Mouse (Mus musculus) liver, adult 2 months (tissue): Measurements from ENCODE around the gene Anks1b. TPM values are rescaled to one million over a fixed set of nuclear protein-coding genes. Genes with fewer than 3 reads are reported as not detected.

Source experiments
- DNase-seq: peaks from one replicate; pipeline ENCODE4 v3.0.0-alpha.2; 2011; ENCODE audit warnings: low read depth, low spot score; ENCODE audit errors: extremely low read depth
- H3K27ac ChIP-seq: fragments of 200-500 bp; replicated peaks from 2 replicates; pipeline ENCODE4 v1.5.1; 2012; ENCODE audit warnings: low read depth, mild to moderate bottlenecking, control low read depth, inconsistent platforms, low read length; ENCODE audit not compliant: insufficient read depth
- H3K27me3 ChIP-seq: fragments of 200-500 bp; 2 replicates; pipeline ENCODE4 v1.6.1; 2012; ENCODE audit warnings: mild to moderate bottlenecking, moderate library complexity, low read length, inconsistent platforms; ENCODE audit not compliant: control insufficient read depth, insufficient read depth
- H3K36me3 ChIP-seq: fragments of 200-500 bp; 2 replicates; pipeline ENCODE4 v1.6.1; 2012; ENCODE audit warnings: low read length, inconsistent platforms; ENCODE audit not compliant: control insufficient read depth, insufficient read depth
- H3K4me1 ChIP-seq: fragments of 200-500 bp; 2 replicates; pipeline ENCODE4 v1.6.1; 2011; ENCODE audit warnings: low read length; ENCODE audit not compliant: control insufficient read depth, insufficient read depth
- H3K4me3 ChIP-seq: fragments of 200-500 bp; 2 replicates; pipeline ENCODE4 v1.5.1; 2011; ENCODE audit warnings: low read depth, mild to moderate bottlenecking, control low read depth, low read length, moderate library complexity; ENCODE audit not compliant: insufficient read depth
- H3K79me2 ChIP-seq: fragments of 200-500 bp; 2 replicates; pipeline ENCODE4 v1.6.1; 2012; ENCODE audit warnings: inconsistent platforms, mild to moderate bottlenecking, low read length, moderate library complexity; ENCODE audit not compliant: control insufficient read depth, insufficient read depth
- H3K9ac ChIP-seq: fragments of 200-500 bp; 2 replicates; pipeline ENCODE4 v1.6.1; 2012; ENCODE audit warnings: low read depth, mild to moderate bottlenecking, control low read depth, inconsistent platforms, low read length
- CTCF ChIP-seq: fragments of 200-500 bp; IDR thresholded peaks from 2 replicates; pipeline ENCODE4 v1.5.1; 2011; ENCODE audit warnings: low read depth, low read length, control low read depth
- POLR2A ChIP-seq: fragments of 200-500 bp; IDR thresholded peaks from 2 replicates; pipeline ENCODE4 v1.6.1; 2011; ENCODE audit warnings: low read length, control low read depth; ENCODE audit not compliant: insufficient read depth; ENCODE audit errors: extremely low read depth
- WGBS: fragments of 180-500 bp; shearing (Covaris S2); methylation state at CpG from one replicate; pipeline ENCODE4 v1.1.7; 2018; 5-methylcytosine and 5-hydroxymethylcytosine counted together
- polyA plus RNA-seq: library from polyadenylated mRNA; depleted of rRNA; stranded (reverse); fragments of >200 nt; gene quantifications from 2 replicates; pipeline ENCODE4 v1.2.3, GENCODE M21; 2012
- total RNA-seq: library from RNA; depleted of rRNA; stranded (reverse); fragments of >200 nt; gene quantifications from 2 replicates; pipeline ENCODE4 v1.2.3, GENCODE M21; 2014

Anks1b gene
- total and polyA plus RNA-seq, 2 experiments, result under 0.01 TPM; not detected in 1

DNA sequence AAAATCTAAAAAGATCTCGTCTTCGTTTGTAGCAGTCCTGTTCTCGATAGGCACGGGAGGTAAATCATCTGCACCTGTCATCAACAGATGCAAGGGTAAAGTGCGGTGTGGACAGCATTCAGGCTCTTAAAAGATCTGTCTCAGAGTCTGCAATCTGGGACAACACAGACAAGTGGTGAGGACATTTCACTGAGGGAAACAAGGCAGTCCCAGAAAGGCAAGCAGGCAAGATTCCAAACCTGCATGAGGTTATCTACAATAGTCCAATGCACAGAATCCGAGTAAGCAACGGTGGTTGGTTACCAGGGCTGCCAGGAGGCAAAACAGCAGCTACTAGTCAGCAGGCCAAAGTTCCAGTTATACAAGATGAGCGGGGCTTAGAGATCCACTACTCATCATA is 912.4 kb downstream of the Anks1b start:
- Histone ChIP-seq H3K9ac (no peak overlapping the region), H3K79me2 (no peaks in the 10 kb centered on the region), H3K4me1 (no peaks in the 10 kb centered on the region), H3K4me3 (no peak overlapping the region), H3K27ac (no peak overlapping the region), H3K36me3 (no peaks in the 10 kb centered on the region), H3K27me3 (no peaks in the 10 kb centered on the region)
- no peak for DNase-seq
- no peak for TF ChIP-seq POLR2A
- TF ChIP-seq CTCF, result no peak
- 79% methylated on average over 8 of the region's 8 CpGs for WGBS

- Histone ChIP-seq H3K79me2 (no peaks in the 10 kb centered on the region), H3K27ac (no peak overlapping the region), H3K9ac (no peak overlapping the region), H3K4me3 (no peak overlapping the region), H3K27me3 (no peaks in the 10 kb centered on the region), H3K36me3 (no peaks in the 10 kb centered on the region), H3K4me1 (no peaks in the 10 kb centered on the region)
- peak; percentile 7 for DNase-seq
- 44% methylated on average over 6 of the region's 6 CpGs for WGBS
- TF ChIP-seq POLR2A, result no peak
These were observed 929.8 kb downstream of the Anks1b start for GRCm38 (mm10) chr10:90803112-90803511.

DNA sequence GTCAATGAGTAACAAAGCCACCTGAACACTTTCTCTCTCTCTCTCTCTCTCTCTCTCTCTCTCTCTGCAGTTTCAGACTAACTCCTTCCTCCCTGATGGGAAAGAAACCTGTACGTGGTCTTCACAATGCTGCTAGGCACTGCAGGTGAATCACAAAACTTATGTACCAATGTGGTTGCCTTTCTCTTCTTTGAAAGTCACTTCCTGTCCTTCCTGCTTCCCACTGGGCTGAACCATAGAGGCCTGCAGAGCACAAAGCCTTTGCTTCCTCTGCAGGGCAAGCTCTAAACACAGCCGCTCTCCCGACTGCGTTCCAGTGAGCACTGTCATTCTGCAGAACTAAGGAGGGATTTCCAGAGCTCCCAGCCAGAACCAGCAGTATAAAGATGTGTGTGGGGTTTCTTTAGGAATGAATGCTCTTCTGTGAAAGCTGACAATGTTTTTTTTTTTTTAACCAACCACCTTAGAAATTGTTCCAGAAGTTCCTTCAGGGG is 931.3 kb downstream of the Anks1b start:
- 18% methylated on average over 4 of the region's 4 CpGs for WGBS
- Histone ChIP-seq H3K27ac (no peak overlapping the region), H3K4me3 (no peak overlapping the region), H3K79me2 (no peaks in the 10 kb centered on the region), H3K36me3 (no peaks in the 10 kb centered on the region), H3K4me1 (no peaks in the 10 kb centered on the region), H3K27me3 (no peaks in the 10 kb centered on the region), H3K9ac (no peak overlapping the region)
- TF ChIP-seq POLR2A, result no peak
- TF ChIP-seq CTCF, result no peak
- DNase-seq, result no peak

DNA sequence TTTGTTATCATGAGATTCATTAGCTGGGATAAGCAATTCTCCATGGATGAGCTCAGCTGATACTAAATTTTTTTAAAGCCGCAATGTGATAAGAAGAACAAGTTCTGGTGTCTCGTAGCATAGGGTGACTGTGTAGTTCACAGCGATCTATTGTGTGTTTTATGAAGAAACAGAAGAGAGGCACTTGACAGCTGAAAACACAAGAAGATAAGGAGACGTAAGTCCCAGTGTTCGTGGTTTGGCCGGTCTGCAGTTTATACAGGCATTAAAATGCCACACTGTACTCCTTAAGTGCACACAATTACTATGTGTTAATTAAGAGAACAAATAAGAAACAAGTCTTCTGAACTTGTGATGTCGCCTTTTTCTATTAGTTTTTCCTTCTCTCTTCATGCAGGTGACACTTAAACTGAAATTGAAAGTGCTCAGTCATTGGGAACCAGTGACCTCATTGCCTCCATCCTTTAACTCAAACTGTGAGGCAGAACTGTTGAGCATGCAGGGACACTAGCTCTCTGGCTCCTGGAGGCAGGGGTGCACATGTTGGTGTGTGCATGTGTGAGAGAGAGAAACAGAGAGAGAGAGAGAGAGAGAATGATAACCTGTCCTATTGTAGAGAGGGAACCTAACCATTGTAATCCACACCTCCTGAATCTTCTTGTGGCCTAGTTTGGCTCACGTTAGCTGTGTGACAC is 935.5 kb downstream of the Anks1b start:
- Histone ChIP-seq H3K4me1 (no peaks in the 10 kb centered on the region), H3K79me2 (no peaks in the 10 kb centered on the region), H3K36me3 (no peaks in the 10 kb centered on the region), H3K9ac (no peak overlapping the region), H3K27ac (no peak overlapping the region), H3K27me3 (no peaks in the 10 kb centered on the region), H3K4me3 (no peak overlapping the region)
- WGBS, result 78% methylated on average over 8 of the region's 8 CpGs
- DNase-seq, result no peak
- no peak for TF ChIP-seq POLR2A

- Histone ChIP-seq H3K27me3 (no peaks in the 10 kb centered on the region), H3K4me3 (no peak overlapping the region), H3K4me1 (no peaks in the 10 kb centered on the region), H3K27ac (no peak overlapping the region), H3K36me3 (no peaks in the 10 kb centered on the region), H3K9ac (no peak overlapping the region), H3K79me2 (no peaks in the 10 kb centered on the region)
- no peak for TF ChIP-seq CTCF
- TF ChIP-seq POLR2A, result no peak
- 49% methylated on average over 8 of the region's 8 CpGs for WGBS
- no peak for DNase-seq
These were observed 936.7 kb downstream of the Anks1b start for GRCm38 (mm10) chr10:90809911-90810590.

- DNase-seq, result no peak
- no peak for TF ChIP-seq POLR2A
- Histone ChIP-seq H3K27ac (no peak overlapping the region), H3K36me3 (no peaks in the 10 kb centered on the region), H3K9ac (no peak overlapping the region), H3K4me1 (no peaks in the 10 kb centered on the region), H3K4me3 (no peak overlapping the region), H3K27me3 (no peaks in the 10 kb centered on the region), H3K79me2 (no peaks in the 10 kb centered on the region)
- 80% methylated on average over 4 of the region's 4 CpGs for WGBS
These were observed 938.1 kb downstream of the Anks1b start for GRCm38 (mm10) chr10:90811446-90811845.
